Mouse (Mus musculus) layer of hippocampus, postnatal 36 days (tissue): ENCODE measurements at regions not wholly inside any gene's neighbourhood (a gene's known extent, or its start where the extent isn't known, plus 50 kb on each side); places are given as distances from the start of the nearest gene placed in this dataset.
"Not testable (repeated sequence)": the region's sequence is repeated elsewhere in the genome, so short reads cannot be mapped to it uniquely, and the experiment has no call there.

Experiments used
- DNase-seq, 2 experiments: peaks; one replicate each; pipeline ENCODE4 v3.0.0; 2022

- no peak for DNase-seq
Observed at GRCm38 (mm10) chr10:118978181-118978743, 108.3 kb upstream of the Dyrk2 start.

DNA sequence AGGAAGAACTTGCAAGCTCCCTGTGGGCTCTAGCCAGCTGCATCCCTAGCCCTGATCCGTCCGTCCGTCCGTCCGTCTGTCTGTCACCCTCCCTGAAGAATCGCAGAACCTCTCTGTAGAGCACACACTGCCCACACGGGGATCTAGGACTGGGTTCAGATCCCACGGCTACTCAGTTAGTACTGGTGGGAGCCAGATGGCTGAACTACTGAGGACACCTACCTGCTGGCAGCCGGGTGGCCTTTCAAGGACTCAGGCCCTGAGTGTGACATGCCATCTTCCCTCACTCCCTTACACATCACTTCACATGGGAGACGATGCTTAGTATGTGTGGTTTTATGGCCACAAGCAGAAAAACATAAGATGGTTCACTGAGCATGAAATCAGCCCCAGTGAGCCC is 106.4 kb upstream of the Dyrk2 start:
- DNase-seq, result no peak

GRCm38 (mm10) chr10:118975772-118976171 is 105.8 kb upstream of the Dyrk2 start:
- DNase-seq, result no peak

- DNase-seq, result no peak
Observed at GRCm38 (mm10) chr10:118973324-118973723, 103.3 kb upstream of the Dyrk2 start.

GRCm38 (mm10) chr10:118972626-118973025 is 102.6 kb upstream of the Dyrk2 start:
- no peak for DNase-seq

DNA sequence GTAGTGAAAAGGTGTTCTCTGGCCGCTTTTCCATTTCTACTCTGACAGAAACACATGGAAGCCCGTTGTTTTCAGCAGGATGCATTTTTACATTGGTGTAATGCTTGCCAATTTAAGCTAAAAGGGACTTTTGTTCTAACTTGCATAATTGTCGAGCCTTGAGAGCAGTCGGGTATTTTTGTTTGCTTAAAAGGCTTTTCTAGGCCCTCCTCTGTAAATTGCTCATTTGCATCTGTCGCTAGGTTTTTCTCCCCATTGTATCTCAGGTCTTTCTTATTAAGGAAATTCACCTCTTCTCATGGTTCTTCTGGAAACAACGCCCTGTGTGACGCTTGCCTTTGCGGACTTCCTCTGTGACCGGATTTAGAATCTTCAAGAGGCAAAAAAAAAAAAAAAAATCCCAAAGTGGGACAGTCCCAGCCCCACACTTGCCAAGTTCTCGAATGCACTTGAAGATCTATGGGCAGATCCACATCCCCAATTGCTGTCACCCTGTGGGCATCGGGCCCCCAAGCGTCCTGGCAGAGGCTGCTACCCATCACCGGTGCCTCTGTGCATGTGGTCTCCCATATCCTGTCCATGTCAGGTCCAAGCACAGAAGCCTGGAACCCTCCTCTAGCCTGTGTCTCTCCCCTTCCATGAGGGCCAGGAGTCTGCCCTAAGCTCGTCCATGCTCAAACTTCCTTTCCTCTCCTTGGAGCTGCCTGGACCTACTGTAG is 100.6 kb upstream of the Dyrk2 start:
- DNase-seq, result no peak

- no peak for DNase-seq
Observed at GRCm38 (mm10) chr10:118961713-118962181, 91.7 kb upstream of the Dyrk2 start.

GRCm38 (mm10) chr10:118960076-118960475 is 90.1 kb upstream of the Dyrk2 start:
- DNase-seq, result no peak

GRCm38 (mm10) chr10:118959623-118960022 is 89.6 kb upstream of the Dyrk2 start:
- no peak for DNase-seq

- no peak for DNase-seq
Observed at GRCm38 (mm10) chr10:118956352-118956751, 86.3 kb upstream of the Dyrk2 start.

- no peak for DNase-seq
Observed at GRCm38 (mm10) chr10:118953440-118953839, 83.4 kb upstream of the Dyrk2 start.

GRCm38 (mm10) chr10:118952756-118953155 is 82.7 kb upstream of the Dyrk2 start:
- no peak for DNase-seq

- no peak for DNase-seq
Observed at GRCm38 (mm10) chr10:118947724-118948123, 77.7 kb upstream of the Dyrk2 start.

DNA sequence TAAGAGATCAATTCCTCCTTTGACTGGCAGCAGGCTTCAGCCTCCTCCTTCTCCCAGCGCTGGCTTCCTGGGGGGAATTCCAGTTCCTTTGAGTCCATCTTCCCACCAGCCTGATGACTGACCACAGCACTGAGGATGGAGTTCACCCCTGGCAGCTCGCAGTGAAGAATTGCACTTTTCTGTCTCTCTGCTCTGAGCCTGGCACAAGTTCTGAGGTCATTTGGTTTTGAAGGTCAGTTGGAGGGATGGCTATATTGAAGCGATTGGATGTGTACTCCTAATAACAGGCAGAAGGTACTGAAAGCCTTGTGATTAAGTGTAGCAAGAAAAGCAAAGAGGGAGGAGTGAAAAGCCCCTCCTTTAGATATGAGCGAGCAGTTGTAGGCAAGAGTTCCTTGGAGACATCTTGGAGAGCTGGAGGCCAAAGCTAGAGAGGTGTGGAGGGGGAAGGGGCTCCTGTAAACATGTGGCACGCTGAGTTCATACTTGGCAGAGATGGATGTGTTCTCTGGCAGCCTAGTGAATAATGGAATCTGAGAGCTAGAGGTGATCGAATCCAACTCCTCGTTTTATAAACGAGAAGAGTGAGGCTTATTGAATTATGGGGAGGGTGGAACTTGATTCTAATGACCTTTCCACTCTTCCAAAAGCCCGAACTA is 77.1 kb upstream of the Dyrk2 start:
- no peak for DNase-seq

DNA sequence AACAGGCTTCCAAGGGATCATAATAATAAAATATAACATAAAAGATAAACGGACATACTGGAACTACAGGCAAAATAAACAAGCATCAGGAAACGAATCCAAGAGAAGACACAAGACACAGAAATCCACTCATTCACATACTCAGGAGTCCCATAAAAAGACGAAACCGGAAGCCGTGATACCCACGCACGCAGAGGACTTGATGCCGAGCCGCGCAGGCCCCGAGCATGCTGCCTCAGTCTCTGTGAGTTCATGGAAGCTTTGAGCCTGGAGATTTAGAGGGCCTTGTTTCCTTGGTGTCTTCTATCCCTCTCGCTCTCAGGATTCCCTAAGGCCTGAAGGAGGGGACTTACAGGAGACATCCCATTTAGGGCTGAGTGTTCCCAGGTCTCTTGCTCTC is 57.3 kb upstream of the Dyrk2 start:
- DNase-seq, result no peak

- no peak for DNase-seq
Observed at GRCm38 (mm10) chr10:118923473-118924185, 53.6 kb upstream of the Dyrk2 start.

DNA sequence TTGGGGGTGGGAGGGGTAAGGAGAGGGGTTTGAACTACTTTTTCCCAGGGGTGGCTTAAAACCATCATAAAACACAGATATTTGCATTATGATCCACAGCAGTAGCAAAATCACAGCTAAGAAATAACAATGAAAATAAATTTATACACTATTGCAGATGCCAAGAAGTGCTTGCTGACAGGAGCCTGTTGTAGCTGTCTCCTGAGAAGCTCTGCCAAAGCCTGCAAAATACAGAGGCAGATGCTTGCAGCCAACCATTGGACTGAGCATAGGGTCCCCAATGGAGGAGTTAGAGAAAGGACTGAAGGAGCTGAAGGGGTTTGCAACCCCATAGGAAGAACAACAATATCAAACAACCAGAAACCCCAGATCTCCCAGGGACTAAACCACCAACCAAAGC is 52.1 kb upstream of the Dyrk2 start:
- not testable (repeated sequence) for DNase-seq
